Mouse (Mus musculus) kidney, postnatal 14 days (tissue): ENCODE data around the gene Usp37.

ENCODE experiments used
- DNase-seq: peaks from one replicate; pipeline ENCODE4 v3.0.0; 2022; ENCODE audit warnings: mixed read lengths

The Usp37 gene

DNA sequence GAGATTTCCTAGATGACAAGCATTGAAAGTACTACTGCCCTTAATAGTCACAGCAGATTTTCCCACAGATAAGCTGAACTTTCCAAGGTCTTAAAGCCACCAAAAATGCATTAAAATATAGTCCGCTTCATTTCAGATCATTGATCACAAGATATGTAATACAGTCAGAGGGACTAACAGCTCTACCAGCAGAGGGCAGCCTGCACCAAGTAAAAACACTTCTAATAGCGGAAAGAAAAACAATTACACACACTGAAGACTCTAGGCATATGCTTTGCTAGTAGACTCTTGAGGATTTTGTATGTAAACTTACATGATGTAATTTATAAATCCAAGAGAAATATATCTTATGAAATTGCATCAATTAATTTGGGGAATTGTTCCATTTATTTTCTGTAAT lies 83.8 kb downstream of the Usp37 start:
- DNase-seq: peak; percentile 52

DNA sequence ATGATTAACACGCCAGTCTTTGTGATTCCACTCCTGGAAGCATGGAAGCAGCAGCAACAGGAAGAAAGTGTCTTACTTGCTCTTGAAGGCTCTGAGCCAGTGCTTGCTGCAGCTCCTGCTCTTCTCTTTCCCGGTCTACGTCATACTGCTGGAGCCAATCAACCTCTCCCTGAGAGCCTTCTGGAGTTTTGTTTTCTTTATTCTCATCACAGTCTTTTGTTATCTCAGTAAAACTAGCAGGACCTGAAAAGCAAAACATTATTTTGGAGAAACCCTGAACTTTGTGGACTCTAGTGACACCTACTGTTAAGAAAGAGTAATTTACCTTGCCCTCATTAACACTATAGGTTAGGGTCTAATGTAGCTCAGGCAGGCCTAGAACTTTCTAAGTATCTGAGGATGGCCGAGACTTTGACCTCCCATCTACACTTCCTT lies 91.5 kb downstream of the Usp37 start:
- DNase-seq: peak; percentile 65

DNA sequence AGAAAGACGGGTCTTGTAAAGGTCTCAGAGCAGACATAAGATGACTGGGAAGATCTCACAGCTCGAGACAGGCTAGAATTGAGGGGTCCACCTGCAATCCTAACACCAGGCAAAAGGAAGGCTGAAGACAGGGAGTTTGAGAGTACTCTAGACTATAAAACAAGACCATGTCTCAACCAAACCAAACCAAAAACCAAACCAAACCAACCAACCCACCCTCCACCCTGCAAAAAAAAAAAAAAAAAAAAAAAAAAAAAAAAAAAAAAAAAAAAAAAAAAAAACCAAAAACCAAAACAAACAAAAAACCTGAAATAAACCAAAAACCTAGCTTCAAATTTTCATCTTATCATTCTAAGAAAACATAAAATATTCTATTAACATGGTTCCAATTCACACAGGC lies 99.5 kb downstream of the Usp37 start:
- DNase-seq: no peak

DNA sequence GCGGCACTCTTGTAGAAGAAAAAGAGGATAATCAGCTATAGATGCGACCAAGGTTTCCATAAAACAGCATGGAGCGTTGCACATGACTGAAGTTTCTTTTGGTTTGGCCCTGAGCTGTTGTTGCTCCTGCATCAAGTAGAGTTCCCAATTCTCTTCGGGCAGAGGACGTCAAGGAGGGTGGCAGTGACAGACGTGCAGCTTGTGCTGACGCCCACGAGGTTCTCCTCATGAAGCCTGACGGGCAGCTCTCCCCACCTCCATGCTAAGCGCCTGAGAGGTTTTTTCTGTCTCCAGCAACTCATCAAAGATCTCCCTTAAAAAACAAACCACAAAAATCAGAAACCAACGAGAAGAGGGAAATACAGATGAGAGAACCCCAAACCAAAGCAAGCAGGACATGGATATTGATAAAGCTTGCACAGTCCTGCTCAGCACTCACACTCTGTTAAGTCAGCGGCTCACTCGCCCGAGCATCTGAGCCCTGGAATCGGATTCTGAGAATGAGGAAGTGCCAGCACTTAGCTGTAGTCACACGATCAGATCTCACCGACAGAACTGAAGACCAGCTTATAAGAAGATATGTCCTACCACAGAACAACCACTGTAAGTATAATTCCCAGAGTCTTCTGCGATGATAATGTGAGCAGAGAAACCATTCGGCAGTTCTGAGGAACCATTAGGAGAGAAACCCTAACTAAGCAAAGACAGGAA lies 104.8 kb downstream of the Usp37 start:
- no peak for DNase-seq

DNA sequence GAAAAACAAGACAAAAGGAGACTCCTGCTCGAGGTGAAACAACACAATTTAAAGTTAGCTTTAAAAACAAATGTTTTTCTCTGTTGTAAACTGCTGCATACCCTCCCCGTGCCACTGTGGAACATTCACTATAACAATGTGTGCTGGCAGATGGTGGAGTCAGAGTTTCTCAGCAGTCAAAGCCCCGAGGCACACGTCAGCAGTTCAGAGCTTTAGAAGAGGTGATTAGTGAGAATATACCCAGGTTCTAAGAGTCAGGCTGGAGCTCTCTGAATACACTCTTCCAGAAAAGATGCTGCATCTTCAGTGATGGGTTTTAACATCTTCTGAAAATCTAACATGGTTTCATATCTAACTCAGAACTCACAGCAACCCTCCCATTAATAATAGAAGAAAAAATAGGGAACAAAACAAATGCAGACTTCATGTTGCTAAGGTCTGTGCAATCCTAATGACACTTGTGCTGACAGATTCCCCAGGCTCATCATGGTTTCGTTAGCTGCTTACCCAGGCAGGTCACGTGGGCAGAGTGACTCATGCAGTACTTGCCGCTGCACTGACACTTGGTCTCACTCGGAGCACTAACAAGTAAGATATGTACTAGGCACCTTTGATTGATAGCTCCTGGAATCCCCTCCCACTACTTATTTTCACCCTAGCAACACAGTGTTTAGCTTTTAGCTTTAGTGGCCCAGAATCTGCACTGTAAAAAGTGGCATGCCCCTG lies 106.2 kb downstream of the Usp37 start:
- DNase-seq: no peak

DNA sequence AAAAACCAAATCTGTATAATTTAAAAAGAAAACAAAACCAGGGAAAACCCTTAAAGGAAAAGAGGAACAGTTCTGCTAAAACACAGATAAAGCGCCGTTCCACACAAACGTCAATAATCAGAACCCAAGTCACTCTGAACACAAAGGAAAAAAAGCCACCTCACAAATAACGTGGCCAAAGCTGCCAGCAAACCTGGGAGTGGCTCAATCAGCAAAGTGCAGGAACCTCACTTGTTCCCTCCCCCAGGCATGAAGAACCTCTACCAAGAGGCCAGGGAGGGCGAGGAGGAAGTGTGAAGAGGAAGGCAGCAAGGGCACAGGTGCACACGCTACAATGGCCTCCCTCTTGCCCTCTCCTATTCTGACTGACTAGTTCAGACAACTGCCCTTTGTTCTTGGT lies 108.5 kb downstream of the Usp37 start:
- no peak for DNase-seq

DNA sequence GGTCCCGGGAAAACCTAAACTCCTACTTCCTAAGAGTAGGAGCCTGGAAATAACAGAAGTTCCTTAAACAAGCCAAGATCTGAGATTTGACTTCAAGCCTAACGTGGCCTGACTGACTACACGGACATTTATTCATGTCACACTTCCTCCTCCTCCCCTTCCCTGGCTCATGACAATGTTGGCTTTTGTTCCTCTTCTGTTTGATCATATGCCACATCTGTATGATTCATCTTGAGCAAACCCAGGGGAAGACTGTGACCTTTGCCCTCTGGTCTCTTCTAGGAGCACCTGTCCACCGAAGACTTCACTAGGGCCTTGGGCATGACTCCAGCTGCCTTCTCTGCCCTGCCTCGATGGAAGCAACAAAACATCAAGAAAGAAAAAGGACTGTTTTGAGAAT lies 109.5 kb downstream of the Usp37 start:
- no peak for DNase-seq

DNA sequence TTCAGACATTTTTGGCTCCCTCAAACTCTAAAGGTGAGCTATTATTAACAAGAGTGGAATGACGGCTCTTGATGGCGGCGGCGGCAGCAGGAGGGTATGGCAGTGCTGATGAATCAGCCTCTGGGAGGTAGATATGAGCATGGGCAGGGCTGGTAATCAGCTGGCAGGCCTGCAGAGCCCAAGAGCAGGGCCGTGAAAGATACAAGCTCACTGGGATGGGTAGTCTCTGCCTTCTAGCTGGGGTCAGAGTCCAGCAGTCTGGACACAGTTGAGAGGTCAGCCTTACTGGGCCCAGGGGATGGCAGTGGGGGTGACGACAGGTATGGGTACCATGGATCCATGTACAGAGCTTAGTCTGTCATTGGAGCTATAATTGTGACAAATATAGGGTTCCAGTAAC lies 110.9 kb downstream of the Usp37 start:
- DNase-seq: peak; percentile 29

DNA sequence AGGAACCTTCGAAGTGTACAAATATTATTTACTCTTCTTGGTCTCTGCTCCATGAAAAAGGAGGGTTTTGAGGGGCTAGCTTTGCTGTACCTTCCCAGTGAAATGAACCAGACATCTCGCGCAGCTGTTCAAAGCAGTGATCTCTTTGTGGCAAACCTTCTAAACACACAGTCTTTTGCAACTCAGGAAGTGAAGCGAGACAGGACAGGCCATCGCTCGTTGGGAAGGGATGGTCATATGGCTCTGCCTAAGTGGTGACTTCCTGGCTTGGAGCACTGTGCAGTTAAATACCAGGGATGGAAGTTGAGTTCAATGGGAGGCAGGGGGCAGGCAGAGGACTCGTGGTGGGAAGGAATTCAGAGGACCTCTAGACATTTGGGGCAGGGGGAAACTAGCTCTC lies 118.2 kb downstream of the Usp37 start:
- no peak for DNase-seq

DNA sequence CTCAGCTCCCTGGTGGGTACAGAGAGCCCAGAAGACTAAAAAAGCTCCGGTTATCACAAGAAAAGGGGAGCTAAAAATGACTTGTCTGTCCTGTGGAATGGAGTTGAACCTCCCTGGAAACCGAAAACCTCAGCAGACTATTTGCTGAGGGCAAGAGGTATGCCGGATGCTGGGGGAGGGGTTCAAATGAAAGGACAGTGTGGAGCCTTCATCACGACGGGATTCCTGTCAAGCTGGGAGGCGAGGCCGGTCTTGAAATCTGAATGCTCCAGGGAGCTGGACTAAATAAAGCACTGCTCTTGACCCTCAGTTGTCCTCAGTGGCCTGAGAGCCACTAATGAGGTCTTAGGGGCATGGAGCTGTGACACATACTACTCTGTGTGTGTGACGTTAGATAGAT lies 120.9 kb downstream of the Usp37 start:
- no peak for DNase-seq

DNA sequence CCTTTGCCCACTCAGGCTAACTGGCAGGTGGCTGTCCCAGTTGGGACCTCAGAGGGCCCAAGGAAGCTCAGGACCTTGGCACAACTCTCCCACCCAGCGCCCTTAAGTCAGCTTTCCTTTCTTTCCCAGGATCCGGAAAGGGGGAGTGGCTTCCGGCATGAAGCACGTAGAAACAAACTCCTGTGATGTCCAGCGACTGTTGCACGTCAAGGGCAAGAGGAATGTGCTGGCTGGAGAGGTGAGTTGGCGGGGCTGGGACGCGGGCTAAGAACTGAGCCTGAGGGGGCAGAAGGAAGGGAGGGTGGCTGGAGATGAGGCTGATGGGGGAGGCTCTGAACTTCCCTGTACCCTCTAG lies 124.7 kb downstream of the Usp37 start:
- peak; percentile 31 for DNase-seq

DNA sequence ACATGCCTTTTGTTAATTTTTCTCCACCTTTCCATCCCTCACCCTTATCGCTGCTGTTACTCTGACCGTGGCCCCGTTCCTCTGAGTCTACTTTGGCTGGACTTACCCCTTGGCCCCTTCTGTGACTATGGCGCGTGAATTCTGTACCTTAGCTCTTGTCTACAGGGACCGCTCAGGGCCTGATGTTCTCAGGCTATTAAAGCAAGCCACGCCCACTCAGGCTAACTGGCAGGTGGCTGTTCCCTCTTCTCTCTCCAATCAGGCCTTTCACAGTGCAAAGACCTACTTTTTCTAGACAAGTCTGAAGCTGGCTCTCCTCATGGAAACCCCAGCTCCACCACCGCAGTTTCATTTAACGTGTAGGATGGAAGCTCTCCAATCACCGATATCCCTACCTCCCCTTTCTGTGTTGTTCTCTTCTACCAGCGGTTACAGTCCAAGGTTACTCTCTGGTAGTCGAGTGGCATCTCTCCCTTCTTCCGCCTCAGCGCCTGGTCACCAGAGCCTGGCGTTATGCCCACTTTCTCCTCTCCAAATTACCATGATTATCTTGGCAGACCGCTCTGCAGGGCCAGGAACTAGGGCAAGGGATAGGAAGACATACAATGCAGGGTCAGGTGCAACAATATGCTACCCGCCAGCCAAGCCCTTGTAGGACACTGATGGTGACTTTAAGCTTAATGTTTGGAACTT lies 125.2 kb downstream of the Usp37 start:
- peak; percentile 55 for DNase-seq

DNA sequence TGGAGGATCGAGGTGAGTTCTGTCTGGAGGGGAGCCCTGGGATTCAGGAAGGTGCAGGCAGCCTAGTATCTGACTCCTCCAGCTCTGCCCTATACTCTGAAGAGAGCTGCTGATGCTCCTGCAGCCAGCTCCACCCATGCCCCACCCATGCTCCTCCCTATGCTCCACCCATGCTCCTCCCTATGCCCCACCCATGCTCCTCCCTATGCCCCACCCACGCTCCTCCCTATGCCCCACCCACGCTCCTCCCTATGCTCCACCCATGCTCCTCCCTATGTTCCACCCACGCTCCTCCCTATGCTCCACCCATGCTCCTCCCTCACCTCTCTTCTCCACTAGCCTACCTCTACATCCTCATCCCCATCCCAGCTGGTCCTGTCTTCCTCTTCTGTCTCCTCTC lies 128.9 kb downstream of the Usp37 start:
- DNase-seq: peak; percentile 65

DNA sequence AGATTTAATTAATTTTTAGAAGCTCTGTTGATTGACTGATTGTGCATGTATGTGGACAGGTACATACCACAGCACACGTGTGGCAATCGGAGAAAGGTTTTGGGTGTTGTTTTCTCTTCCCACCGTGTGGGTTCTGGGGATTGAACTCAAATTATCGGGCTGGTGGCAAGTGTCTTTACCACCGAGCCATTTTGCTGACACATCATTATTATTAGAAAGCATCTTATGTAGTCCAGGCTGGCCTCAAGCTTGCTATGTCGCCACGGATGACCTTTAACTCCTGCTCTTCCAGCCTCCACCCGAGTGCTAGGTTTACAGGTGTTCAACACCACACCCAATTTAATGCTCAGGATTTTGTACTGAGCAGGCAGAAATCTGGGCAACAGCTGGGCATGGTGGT lies 131.4 kb downstream of the Usp37 start:
- no peak for DNase-seq

DNA sequence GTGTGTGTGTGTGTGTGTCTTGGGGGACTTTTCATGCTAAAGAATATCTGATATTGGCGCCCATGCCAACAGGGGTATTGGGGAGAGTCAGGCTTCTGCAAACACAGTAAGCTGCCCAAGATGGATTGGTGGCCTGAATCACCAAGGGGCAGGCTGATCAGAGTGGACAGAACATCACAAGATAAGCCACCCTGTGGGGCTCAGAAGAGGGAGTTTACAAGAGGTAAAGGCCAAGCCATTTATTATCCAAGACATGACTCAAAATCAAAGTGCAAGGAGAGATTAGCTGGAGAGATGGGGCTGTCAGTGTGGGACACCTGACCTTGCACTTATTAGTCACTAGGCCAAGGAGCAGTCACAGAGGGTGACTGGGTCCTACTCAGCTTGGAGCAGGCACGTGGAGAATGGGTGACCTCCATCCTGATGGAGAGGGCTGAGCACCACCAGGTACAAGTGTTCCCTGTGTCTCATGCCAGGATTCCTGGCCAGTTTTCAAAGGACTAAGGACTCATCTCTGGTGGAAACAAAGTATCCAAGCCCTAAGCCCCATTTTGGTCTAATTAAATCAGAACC lies 132.2 kb downstream of the Usp37 start:
- DNase-seq: no peak

DNA sequence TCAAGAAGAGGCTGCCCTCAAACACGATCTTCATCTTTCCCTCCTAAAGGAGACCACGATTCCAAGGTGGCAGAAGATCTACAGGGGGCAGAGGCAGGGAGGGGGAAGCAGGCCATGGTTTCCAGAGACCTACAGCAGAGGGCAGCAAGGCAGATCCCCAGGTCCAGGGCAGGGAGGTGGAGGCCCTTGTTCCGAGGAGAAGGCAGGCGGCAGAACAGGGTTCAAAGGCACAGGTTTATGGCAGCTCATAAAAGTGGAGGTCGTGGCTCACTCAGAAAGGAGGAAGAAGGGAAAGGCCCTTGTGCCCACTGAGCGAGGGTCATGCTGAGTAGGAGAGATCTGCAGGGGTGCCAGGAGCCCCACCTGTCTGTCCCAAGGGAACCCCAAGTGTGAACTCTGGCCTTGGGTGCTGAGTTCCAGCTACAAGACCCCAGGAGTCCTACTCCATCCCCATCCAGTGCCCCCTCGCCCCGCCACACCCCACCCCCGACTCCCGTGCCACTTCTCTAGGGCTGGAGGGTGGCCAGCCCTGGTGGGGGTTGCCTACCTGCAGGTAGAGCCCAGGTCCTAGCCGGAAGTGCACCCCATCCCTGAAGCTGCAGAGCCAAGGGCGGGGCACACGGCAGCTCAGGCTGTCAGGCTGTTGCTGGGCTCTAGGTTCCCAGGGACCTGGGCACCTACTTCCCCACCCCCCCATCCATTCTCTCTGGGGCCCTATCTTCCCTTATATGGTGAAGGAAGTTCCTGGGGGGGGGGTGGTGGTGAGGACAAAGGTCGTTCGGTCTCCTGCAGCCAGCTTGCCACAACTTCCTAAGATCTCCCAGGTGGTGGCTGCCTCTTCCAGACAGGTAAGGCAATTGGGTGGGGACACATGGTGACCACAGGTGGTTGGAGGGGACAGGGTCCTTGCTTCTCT lies 135.2 kb downstream of the Usp37 start, which contains the start of gene Vil1:
Gene Vil1 (plus strand): TSS at position 788 of the 916 bp plus-strand sequence.
- peak; percentile 60 for DNase-seq

DNA sequence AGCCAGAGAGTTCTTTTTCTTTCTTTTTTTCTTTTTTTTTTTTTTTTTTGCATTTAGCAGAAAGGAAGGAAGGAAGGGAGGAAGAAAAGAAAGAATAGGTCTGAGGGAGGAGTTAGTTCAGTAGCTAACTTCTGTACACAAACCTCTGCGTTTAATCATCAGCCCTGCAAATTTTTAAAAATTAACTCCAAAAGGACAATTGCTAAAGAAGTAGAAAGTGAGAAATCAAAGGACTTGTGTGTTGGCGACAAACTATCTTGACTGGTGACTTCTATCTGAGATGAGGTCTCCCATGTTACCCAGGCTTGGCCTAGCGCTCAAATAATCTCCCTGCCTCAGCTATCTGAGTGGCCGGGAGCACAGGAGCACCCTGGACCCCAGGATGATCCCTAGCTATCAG lies 139.9 kb downstream of the Usp37 start:
- DNase-seq: no peak

DNA sequence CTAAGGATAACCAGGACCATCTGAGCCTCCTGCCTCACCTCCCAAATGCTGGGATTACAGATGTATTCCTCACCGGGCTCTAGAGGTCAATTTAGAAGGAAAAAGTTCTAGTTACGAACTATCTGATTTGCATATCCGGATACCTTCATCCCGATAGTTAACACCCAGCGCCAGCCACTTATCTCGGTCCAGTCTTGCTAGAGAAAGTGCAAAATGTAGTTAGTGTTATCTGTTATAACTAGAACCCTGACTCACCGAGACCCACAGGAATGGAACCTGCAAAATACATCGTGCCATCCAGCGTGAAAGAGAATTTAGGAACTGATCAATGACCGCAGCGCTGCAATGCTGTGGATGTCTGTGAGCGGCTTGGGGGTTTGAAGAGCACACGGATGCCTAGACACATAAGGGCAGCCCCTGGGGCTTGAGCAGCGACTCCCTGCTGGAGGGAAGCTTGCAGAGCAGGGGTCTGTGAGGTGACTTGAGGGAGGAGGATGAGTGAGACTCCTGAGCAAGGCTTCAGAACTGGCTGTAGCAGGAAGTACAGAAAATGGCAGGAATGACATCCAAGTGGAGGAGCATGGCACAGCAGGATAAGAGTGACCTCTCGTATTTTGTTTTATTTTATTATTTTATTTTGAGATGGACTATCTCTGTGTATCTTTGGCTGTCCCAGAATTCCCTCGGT lies 142.9 kb downstream of the Usp37 start:
- no peak for DNase-seq

DNA sequence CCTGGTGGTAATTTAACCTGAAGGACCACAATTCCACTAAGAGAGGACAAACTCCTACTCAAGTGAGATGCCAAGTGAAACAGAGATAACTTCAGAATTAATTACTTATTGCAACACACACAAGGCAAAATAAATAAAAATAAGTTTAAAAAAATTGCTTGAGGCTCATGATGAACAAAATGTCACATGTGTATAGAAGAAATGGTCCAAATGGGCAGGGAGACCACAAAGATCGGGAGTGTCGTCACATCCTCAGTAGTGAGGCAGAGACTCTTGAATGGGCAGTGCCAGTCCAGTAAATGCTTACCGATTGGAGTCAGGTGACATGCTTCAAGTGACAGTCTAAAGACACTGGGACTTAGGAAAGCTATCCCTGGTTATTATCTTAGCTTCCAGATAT lies 143.6 kb downstream of the Usp37 start:
- no peak for DNase-seq

DNA sequence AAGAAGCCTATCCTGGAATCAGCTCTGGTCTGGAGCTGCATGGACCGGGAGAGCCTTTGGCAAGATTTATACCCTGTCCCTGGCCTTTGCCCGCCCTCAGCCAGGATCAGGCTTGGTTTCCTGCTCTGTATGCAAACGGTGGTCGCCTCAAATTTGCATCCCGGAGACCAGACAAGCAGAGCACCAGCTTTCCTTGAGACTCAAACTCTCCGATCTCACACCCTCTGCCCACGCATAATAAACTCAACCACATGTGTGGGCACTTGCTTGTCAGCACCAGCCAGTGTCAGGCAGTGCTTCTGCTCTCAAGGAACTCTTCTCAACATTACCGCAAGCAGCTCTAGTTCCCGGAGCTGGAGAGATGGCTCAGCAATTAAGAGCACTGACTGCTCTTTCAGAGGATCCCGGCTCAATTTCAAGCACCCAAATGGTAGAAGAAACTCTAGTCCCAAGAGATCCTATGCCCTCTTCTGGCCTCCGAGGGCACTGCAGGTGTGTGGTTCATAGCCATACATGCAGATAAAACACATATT lies 146.1 kb downstream of the Usp37 start:
- peak; percentile 81 for DNase-seq

DNA sequence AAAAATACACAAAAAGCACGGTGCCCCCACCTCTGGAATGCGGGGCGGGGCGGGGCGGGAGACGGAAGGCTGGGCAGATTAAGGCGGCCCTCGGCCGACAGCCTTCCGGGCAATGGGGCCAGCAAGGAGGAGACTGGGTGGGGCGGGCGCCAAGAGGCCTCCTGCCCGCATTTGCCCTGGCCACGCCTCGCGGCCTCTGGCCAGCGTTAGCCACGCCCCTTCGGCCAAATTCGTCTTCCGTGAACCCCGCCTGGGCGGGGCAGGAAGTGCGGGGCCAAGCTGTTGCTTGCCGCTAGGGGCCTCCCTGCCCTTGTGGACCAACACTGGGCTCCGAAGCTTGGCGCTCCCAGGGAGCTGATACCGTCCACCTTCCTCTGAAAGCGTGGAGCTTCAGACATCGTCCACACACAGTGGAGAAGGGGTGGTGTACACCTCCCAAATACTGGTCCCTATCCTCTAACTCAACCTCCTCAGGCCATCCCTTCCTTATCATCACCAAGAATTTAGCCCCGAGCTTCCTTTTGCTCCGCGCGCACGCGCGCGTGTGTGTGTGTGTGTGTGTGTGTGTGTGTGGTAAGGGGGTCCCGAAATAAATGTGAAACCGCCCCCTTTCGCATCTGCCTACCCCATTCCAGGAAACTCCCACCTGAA lies 146.7 kb downstream of the Usp37 start:
- peak; percentile 100 for DNase-seq
